Mouse (Mus musculus) left cerebral cortex, adult 11 months (tissue): ENCODE measurements at regions not wholly inside any gene's neighbourhood (a gene's known extent, or its start where the extent isn't known, plus 50 kb on each side); places are given as distances from the start of the nearest gene placed in this dataset.
"Not testable (repeated sequence)": the region's sequence is repeated elsewhere in the genome, so short reads cannot be mapped to it uniquely, and the experiment has no call there.

Experiments
- DNase-seq: peaks from one replicate; pipeline ENCODE4 v3.0.0; 2022; ENCODE audit warnings: low spot score

GRCm38 (mm10) chrX:95366995-95367394 is 77.7 kb downstream of the Amer1 start:
- DNase-seq, result no peak

GRCm38 (mm10) chrX:95365326-95365725 is 79.3 kb downstream of the Amer1 start:
- DNase-seq, result not testable (repeated sequence)

- DNase-seq, result peak; percentile 6
Measured at GRCm38 (mm10) chrX:95359053-95359452, 85.6 kb downstream of the Amer1 start.
